Mouse (Mus musculus): ENCODE data around the gene Pygm. TPM values are rescaled to one million over a fixed set of nuclear protein-coding genes. Genes with fewer than 3 reads are reported as not detected.

The Pygm gene
- polyA plus RNA-seq, 1 experiment from 2014 or later, result 6.8 TPM

GRCm38 (mm10) chr19:6364842-6365241, 19.4 kb upstream of the Pygm start:
- 3% methylated on average over 2 of the region's 2 CpGs for WGBS
- ATAC-seq, result no peak
- Histone ChIP-seq H3K4me2 (ENCODE audit: low read depth, low read length) (peak overlapping the region; percentile 65), H3K9me3 (ENCODE audit: control insufficient read depth, low read length) (no peaks in the 10 kb centered on the region), H3K27ac (ENCODE audit: low read length) (no peak overlapping the region), H3K4me1 (ENCODE audit: control insufficient read depth, insufficient read depth, low read length) (peaks cover 18% of the 10 kb centered on the region), H3K9ac (ENCODE audit: low read depth, low read length) (peak overlapping the region; percentile 99), H3K27me3 (replicated peaks; ENCODE audit: control insufficient read depth, insufficient read depth, low read length) (no peaks in the 10 kb centered on the region), H3K36me3 (ENCODE audit: control insufficient read depth, insufficient read depth, low read length) (peaks cover 11% of the 10 kb centered on the region), H3K4me3 (ENCODE audit: low read length) (peak overlapping the region; percentile 98)

- Histone ChIP-seq H3K4me2 (ENCODE audit: low read depth, low read length) (no peak overlapping the region), H3K27me3 (replicated peaks; ENCODE audit: control insufficient read depth, insufficient read depth, low read length) (no peaks in the 10 kb centered on the region), H3K4me3 (ENCODE audit: low read length) (no peak overlapping the region), H3K27ac (ENCODE audit: low read length) (no peak overlapping the region), H3K4me1 (ENCODE audit: control insufficient read depth, insufficient read depth, low read length) (peaks cover 10% of the 10 kb centered on the region), H3K9me3 (ENCODE audit: control insufficient read depth, low read length) (no peaks in the 10 kb centered on the region), H3K9ac (ENCODE audit: low read depth, low read length) (no peak overlapping the region), H3K36me3 (ENCODE audit: control insufficient read depth, insufficient read depth, low read length) (peaks cover 52% of the 10 kb centered on the region)
- WGBS, result 89% methylated on average over 2 of the region's 2 CpGs
- no peak for ATAC-seq
These were observed 14.0 kb upstream of the Pygm start for GRCm38 (mm10) chr19:6370175-6370574.

GRCm38 (mm10) chr19:6372433-6372832, 11.8 kb upstream of the Pygm start:
- no peaks in the 10 kb centered on the region for H3K27me3 ChIP-seq (replicated peaks; ENCODE audit: control insufficient read depth, insufficient read depth, low read length)
- WGBS, result 92% methylated on average over 3 of the region's 3 CpGs

GRCm38 (mm10) chr19:6373539-6374400, 10.4 kb upstream of the Pygm start:
- Histone ChIP-seq H3K27ac (ENCODE audit: low read length) (no peak overlapping the region), H3K36me3 (ENCODE audit: control insufficient read depth, insufficient read depth, low read length) (peaks cover 58% of the 10 kb centered on the region), H3K4me2 (ENCODE audit: low read depth, low read length) (no peak overlapping the region), H3K4me3 (ENCODE audit: low read length) (no peak overlapping the region), H3K27me3 (replicated peaks; ENCODE audit: control insufficient read depth, insufficient read depth, low read length) (no peaks in the 10 kb centered on the region), H3K9ac (ENCODE audit: low read depth, low read length) (no peak overlapping the region), H3K4me1 (ENCODE audit: control insufficient read depth, insufficient read depth, low read length) (no peaks in the 10 kb centered on the region), H3K9me3 (ENCODE audit: control insufficient read depth, low read length) (no peaks in the 10 kb centered on the region)
- 68% methylated on average over 12 of the region's 12 CpGs for WGBS
- ATAC-seq, result 0 out of 2 replicates have a peak, but pooled peaks have one; percentile 21

More at GRCm38 (mm10) chr19:6372433-6372832, 11.8 kb upstream of the Pygm start:
- Histone ChIP-seq H3K4me2 (ENCODE audit: low read depth, low read length) (no peak overlapping the region), H3K9ac (ENCODE audit: low read depth, low read length) (no peak overlapping the region), H3K27ac (ENCODE audit: low read length) (no peak overlapping the region), H3K36me3 (ENCODE audit: control insufficient read depth, insufficient read depth, low read length) (peaks cover 50% of the 10 kb centered on the region), H3K9me3 (ENCODE audit: control insufficient read depth, low read length) (no peaks in the 10 kb centered on the region), H3K4me3 (ENCODE audit: low read length) (no peak overlapping the region), H3K4me1 (ENCODE audit: control insufficient read depth, insufficient read depth, low read length) (no peaks in the 10 kb centered on the region)
- ATAC-seq, result no peak

GRCm38 (mm10) chr19:6374571-6374970, 9.6 kb upstream of the Pygm start:
- Histone ChIP-seq H3K36me3 (ENCODE audit: control insufficient read depth, insufficient read depth, low read length) (peaks cover 58% of the 10 kb centered on the region), H3K9ac (ENCODE audit: low read depth, low read length) (no peak overlapping the region), H3K4me3 (ENCODE audit: low read length) (no peak overlapping the region), H3K4me1 (ENCODE audit: control insufficient read depth, insufficient read depth, low read length) (no peaks in the 10 kb centered on the region), H3K4me2 (ENCODE audit: low read depth, low read length) (no peak overlapping the region), H3K27ac (ENCODE audit: low read length) (no peak overlapping the region), H3K9me3 (ENCODE audit: control insufficient read depth, low read length) (no peaks in the 10 kb centered on the region), H3K27me3 (replicated peaks; ENCODE audit: control insufficient read depth, insufficient read depth, low read length) (no peaks in the 10 kb centered on the region)
- WGBS, result 95% methylated on average over 10 of the region's 10 CpGs
- no peak for ATAC-seq

- ATAC-seq, result no peak
- Histone ChIP-seq H3K9ac (ENCODE audit: low read depth, low read length) (no peak overlapping the region), H3K4me1 (ENCODE audit: control insufficient read depth, insufficient read depth, low read length) (no peaks in the 10 kb centered on the region), H3K9me3 (ENCODE audit: control insufficient read depth, low read length) (no peaks in the 10 kb centered on the region), H3K4me3 (ENCODE audit: low read length) (no peak overlapping the region), H3K4me2 (ENCODE audit: low read depth, low read length) (no peak overlapping the region), H3K36me3 (ENCODE audit: control insufficient read depth, insufficient read depth, low read length) (peaks cover 55% of the 10 kb centered on the region), H3K27ac (ENCODE audit: low read length) (no peak overlapping the region), H3K27me3 (replicated peaks; ENCODE audit: control insufficient read depth, insufficient read depth, low read length) (no peaks in the 10 kb centered on the region)
- WGBS, result 90% methylated on average over 41 of the region's 42 CpGs
These were observed 8.6 kb upstream of the Pygm start for GRCm38 (mm10) chr19:6375423-6376254.

GRCm38 (mm10) chr19:6376255-6376564, 8.0 kb upstream of the Pygm start:
- no peak overlapping the region for H3K9ac ChIP-seq (ENCODE audit: low read depth, low read length)
- no peak for ATAC-seq
- 80% methylated on average over 14 of the region's 14 CpGs for WGBS
- no peak overlapping the region for H3K4me2 ChIP-seq (ENCODE audit: low read depth, low read length)
- no peaks in the 10 kb centered on the region for H3K27me3 ChIP-seq (replicated peaks; ENCODE audit: control insufficient read depth, insufficient read depth, low read length)
- H3K36me3 ChIP-seq (ENCODE audit: control insufficient read depth, insufficient read depth, low read length), result peaks cover 51% of the 10 kb centered on the region
- no peak overlapping the region for H3K4me3 ChIP-seq (ENCODE audit: low read length)
- H3K4me1 ChIP-seq (ENCODE audit: control insufficient read depth, insufficient read depth, low read length), result no peaks in the 10 kb centered on the region
- H3K9me3 ChIP-seq (ENCODE audit: control insufficient read depth, low read length), result no peaks in the 10 kb centered on the region
- H3K27ac ChIP-seq (ENCODE audit: low read length), result no peak overlapping the region

- H3K36me3 ChIP-seq (ENCODE audit: control insufficient read depth, insufficient read depth, low read length), result peaks cover 47% of the 10 kb centered on the region
These were observed 7.6 kb upstream of the Pygm start for GRCm38 (mm10) chr19:6376643-6377042.

GRCm38 (mm10) chr19:6377327-6378040, 6.7 kb upstream of the Pygm start:
- Histone ChIP-seq H3K4me1 (ENCODE audit: control insufficient read depth, insufficient read depth, low read length) (no peaks in the 10 kb centered on the region), H3K36me3 (ENCODE audit: control insufficient read depth, insufficient read depth, low read length) (peaks cover 38% of the 10 kb centered on the region), H3K9ac (ENCODE audit: low read depth, low read length) (no peak overlapping the region), H3K9me3 (ENCODE audit: control insufficient read depth, low read length) (no peaks in the 10 kb centered on the region), H3K27me3 (replicated peaks; ENCODE audit: control insufficient read depth, insufficient read depth, low read length) (no peaks in the 10 kb centered on the region), H3K4me2 (ENCODE audit: low read depth, low read length) (no peak overlapping the region), H3K27ac (ENCODE audit: low read length) (no peak overlapping the region), H3K4me3 (ENCODE audit: low read length) (no peak overlapping the region)
- ATAC-seq, result no peak
- WGBS, result 73% methylated on average over 11 of the region's 11 CpGs

More at GRCm38 (mm10) chr19:6376643-6377042, 7.6 kb upstream of the Pygm start:
- 80% methylated on average over 2 of the region's 2 CpGs for WGBS
- H3K9ac ChIP-seq (ENCODE audit: low read depth, low read length), result no peak overlapping the region
- no peak overlapping the region for H3K27ac ChIP-seq (ENCODE audit: low read length)
- no peaks in the 10 kb centered on the region for H3K4me1 ChIP-seq (ENCODE audit: control insufficient read depth, insufficient read depth, low read length)
- H3K27me3 ChIP-seq (replicated peaks; ENCODE audit: control insufficient read depth, insufficient read depth, low read length), result no peaks in the 10 kb centered on the region
- no peaks in the 10 kb centered on the region for H3K9me3 ChIP-seq (ENCODE audit: control insufficient read depth, low read length)
- no peak overlapping the region for H3K4me3 ChIP-seq (ENCODE audit: low read length)
- ATAC-seq, result no peak
- H3K4me2 ChIP-seq (ENCODE audit: low read depth, low read length), result no peak overlapping the region

Data from intestine, embryonic 16.5 days (tissue).